In genomic region chr1:155082158-155082964, GRCm38 (mm10) we compare ENCODE assay signal across 8 mouse cellular contexts. TPM values are rescaled to one million over a fixed set of nuclear protein-coding genes. Genes with fewer than 3 reads are reported as not detected.
DNase-seq lines count a peak whose midpoint lies in the region; ATAC-seq lines count a peak whose summit lies in the region.

No protein-coding gene starts in this region.

- peaks cover 64% of the 10 kb centered on the region for H3K4me1 ChIP-seq in lung, embryonic 15.5 days
- peaks cover 72% of the 10 kb centered on the region for H3K4me1 ChIP-seq in forebrain, embryonic 13.5 days

- H3K27me3 ChIP-seq in lung, embryonic 15.5 days = no peaks in the 10 kb centered on the region
- no peaks in the 10 kb centered on the region for H3K27me3 ChIP-seq in forebrain, embryonic 13.5 days

- H3K9me3 ChIP-seq in lung, embryonic 15.5 days = no peaks in the 10 kb centered on the region
- H3K9me3 ChIP-seq in forebrain, embryonic 13.5 days (replicated peaks) = no peaks in the 10 kb centered on the region

- WGBS in lung, embryonic 15.5 days = 10% methylated on average over 11 of the region's 11 CpGs
- under 1% methylated on average over 11 of the region's 11 CpGs for WGBS in forebrain, embryonic 13.5 days

- no peaks in the 10 kb centered on the region for H3K36me3 ChIP-seq in lung, embryonic 15.5 days
- H3K36me3 ChIP-seq in forebrain, embryonic 13.5 days (ENCODE audit: poor library complexity, severe bottlenecking) = no peaks in the 10 kb centered on the region

- no peak for ATAC-seq in lung, embryonic 15.5 days (ENCODE audit: borderline replicate concordance, extremely low read depth, low FRiP score, low TSS enrichment)
- ATAC-seq in forebrain, embryonic 13.5 days = no peak

- no peak for DNase-seq in lung, adult 18-20 months
- DNase-seq in kidney, postnatal 36 days = peak; percentile 58 to 66
- DNase-seq in neural tube, embryonic 10.5 days (ENCODE audit: extremely low spot score, low spot score) = peak; percentile 59
- no peak for DNase-seq in Muller cell, postnatal 12 days (ENCODE audit: inconsistent ontology term)
- DNase-seq in layer of hippocampus, postnatal 10 days (ENCODE audit: low spot score in 2 of 2) = no peak
- no peak for DNase-seq in urinary bladder, adult 18-20 months (ENCODE audit: low spot score in 2 of 2)

- H3K9ac ChIP-seq in lung, embryonic 15.5 days = peak overlapping the region; percentile 48
- peak overlapping the region; percentile 70 for H3K9ac ChIP-seq in forebrain, embryonic 13.5 days

- peak overlapping the region; percentile 42 for H3K4me3 ChIP-seq in lung, embryonic 15.5 days
- peak overlapping the region; percentile 41; the same call in 1 of the 2 replicates for H3K4me3 ChIP-seq in forebrain, embryonic 13.5 days

- H3K4me2 ChIP-seq in lung, embryonic 15.5 days = peak overlapping the region; percentile 82
- H3K4me2 ChIP-seq in forebrain, embryonic 13.5 days = peak overlapping the region; percentile 67

- peak overlapping the region; percentile 97 for H3K27ac ChIP-seq in lung, embryonic 15.5 days
- H3K27ac ChIP-seq in forebrain, embryonic 13.5 days = peak overlapping the region; percentile 99

RNA-seq across cellular contexts. Expression of gene Ier5, which starts 17.1 kb away (rescaled TPM):
- polyA plus RNA-seq in lung, embryonic 15.5 days (2015; fragmentation: Nextera tagmentation; extraction: Ambion mirVana) = 7.0 and 8.7 TPM in 2 replicates
- 8.6 and 12.2 TPM in 2 replicates for polyA plus RNA-seq in forebrain, embryonic 13.5 days (2015; fragmentation: Nextera tagmentation; extraction: Ambion mirVana)
- 10 to 100 TPM; 16.5 to 21.5 TPM for total RNA-seq in layer of hippocampus, postnatal 10 days (2021)

Comparison
In these comparisons a context has a peak if more than half of its experiments do, and no peak if none do; other contexts are left out.
1. DNase-seq: peak in kidney, postnatal 36 days (2 of 2) and neural tube, embryonic 10.5 days (single experiment); none in lung, adult 18-20 months (0 of 2), Muller cell, postnatal 12 days (single experiment), layer of hippocampus, postnatal 10 days (0 of 2) and urinary bladder, adult 18-20 months (0 of 2).